Mouse (Mus musculus): ENCODE measurements around the gene Tprg. TPM values are rescaled to one million over a fixed set of nuclear protein-coding genes. Genes with fewer than 3 reads are reported as not detected.

The Tprg gene
- polyA plus RNA-seq, 1 experiment from 2014 or later = not detected

DNA sequence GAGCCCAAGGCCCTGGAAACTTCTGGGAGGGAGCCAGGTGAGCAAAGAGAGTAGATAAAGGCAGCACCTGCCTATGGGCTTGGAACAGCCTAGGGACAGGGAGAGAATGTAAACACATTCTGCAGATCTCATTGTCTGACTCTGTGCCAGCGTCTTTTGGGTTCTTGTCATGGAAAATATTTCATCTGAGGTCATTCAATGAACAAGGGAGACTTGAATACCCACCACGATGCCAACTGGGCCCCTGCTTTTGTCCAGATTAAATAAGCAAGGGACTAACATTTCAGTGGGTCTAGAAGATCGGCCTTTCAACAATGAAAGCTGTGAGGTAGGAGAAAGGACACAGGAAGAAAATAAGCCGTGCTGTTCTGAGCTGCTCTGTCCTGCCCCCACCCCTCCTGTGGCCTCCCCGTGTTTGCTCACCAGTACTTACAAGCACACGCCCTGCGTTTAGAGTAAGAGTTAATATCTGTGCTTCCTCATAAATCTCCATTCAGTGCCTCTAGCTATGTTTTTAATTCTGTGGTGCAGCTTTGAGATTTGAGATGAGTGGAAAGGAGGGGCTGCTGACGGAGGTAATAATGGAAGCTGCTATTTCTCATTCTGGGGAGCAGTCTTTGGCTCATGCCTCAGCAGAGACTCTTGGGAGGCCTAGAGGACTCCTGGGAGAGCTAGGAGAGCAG lies 120.7 kb downstream of the Tprg start:
- Histone ChIP-seq H3K27me3 (ENCODE audit: control insufficient read depth, insufficient read depth, low read length) (no peaks in the 10 kb centered on the region), H3K4me2 (no peak overlapping the region), H3K36me3 (ENCODE audit: control insufficient read depth, insufficient read depth, low read length) (no peaks in the 10 kb centered on the region), H3K4me3 (ENCODE audit: low read depth, low read length) (no peak overlapping the region), H3K27ac (ENCODE audit: low read depth, low read length) (no peak overlapping the region), H3K9ac (ENCODE audit: low read depth, low read length) (no peak overlapping the region), H3K4me1 (ENCODE audit: control insufficient read depth, insufficient read depth, low read length) (0 out of 2 replicates have a peak, but pooled peaks cover 3% of the 10 kb centered on the region), H3K9me3 (replicated peaks; ENCODE audit: control insufficient read depth, low read length) (no peaks in the 10 kb centered on the region)
- ATAC-seq (replicated peaks; ENCODE audit: insufficient number of reproducible peaks, low FRiP score, low TSS enrichment) = no peak
- 56% methylated on average over 8 of the region's 8 CpGs for WGBS (ENCODE audit: insufficient replicate concordance)

DNA sequence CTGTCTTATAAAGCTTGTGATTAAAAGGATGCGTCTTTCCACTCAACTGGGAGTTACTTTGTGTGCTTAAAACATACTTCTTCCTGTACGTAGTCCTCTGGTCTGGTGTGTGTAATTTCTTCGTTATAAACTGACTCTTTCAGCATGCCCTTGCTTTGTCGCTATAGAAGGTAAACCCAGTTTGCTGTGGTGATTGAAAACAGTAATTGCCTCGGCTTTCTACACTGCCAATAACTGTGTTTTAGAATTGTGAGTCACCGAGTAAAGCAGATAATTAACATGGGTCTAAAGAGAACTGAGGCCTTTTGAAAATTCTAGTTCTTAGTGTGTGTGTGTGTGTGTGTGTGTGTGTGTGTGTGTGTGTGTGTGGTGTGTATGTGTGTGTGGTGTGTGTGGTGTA lies 121.4 kb downstream of the Tprg start:
- ATAC-seq (replicated peaks; ENCODE audit: insufficient number of reproducible peaks, low FRiP score, low TSS enrichment) = no peak
- Histone ChIP-seq H3K27ac (ENCODE audit: low read depth, low read length) (no peak overlapping the region), H3K4me1 (ENCODE audit: control insufficient read depth, insufficient read depth, low read length) (0 out of 2 replicates have a peak, but pooled peaks cover 3% of the 10 kb centered on the region), H3K27me3 (ENCODE audit: control insufficient read depth, insufficient read depth, low read length) (no peaks in the 10 kb centered on the region), H3K4me2 (no peak overlapping the region), H3K4me3 (ENCODE audit: low read depth, low read length) (no peak overlapping the region), H3K36me3 (ENCODE audit: control insufficient read depth, insufficient read depth, low read length) (no peaks in the 10 kb centered on the region), H3K9me3 (replicated peaks; ENCODE audit: control insufficient read depth, low read length) (no peaks in the 10 kb centered on the region), H3K9ac (ENCODE audit: low read depth, low read length) (no peak overlapping the region)
- 80% methylated on average over 6 of the region's 6 CpGs for WGBS (ENCODE audit: insufficient replicate concordance)

DNA sequence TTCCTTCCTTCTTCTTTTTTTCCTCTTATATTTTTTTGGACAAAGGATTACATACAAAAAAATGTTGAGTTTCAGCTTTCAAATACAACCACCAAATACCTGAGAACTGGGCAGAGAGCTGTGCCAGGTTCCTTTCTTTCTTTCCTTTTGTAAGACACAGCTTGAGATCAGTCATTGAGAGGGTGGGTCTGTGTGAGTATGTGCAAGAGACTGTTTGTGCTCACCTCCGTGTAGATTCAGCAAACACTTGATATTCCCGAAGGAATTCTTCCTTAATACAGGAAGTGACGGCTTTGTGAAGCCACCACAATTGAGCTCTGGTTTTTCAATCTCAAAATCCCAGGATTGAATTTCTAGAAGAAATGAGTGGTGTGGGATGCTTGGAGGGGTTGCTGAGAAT lies 124.7 kb downstream of the Tprg start:
- no peak overlapping the region for H3K4me2 ChIP-seq
- ATAC-seq (replicated peaks; ENCODE audit: insufficient number of reproducible peaks, low FRiP score, low TSS enrichment) = no peak
- H3K9ac ChIP-seq (ENCODE audit: low read depth, low read length) = no peak overlapping the region
- no peaks in the 10 kb centered on the region for H3K36me3 ChIP-seq (ENCODE audit: control insufficient read depth, insufficient read depth, low read length)
- H3K9me3 ChIP-seq (replicated peaks; ENCODE audit: control insufficient read depth, low read length) = no peaks in the 10 kb centered on the region
- no peaks in the 10 kb centered on the region for H3K27me3 ChIP-seq (ENCODE audit: control insufficient read depth, insufficient read depth, low read length)
- H3K27ac ChIP-seq (ENCODE audit: low read depth, low read length) = no peak overlapping the region
- H3K4me1 ChIP-seq (ENCODE audit: control insufficient read depth, insufficient read depth, low read length) = 0 out of 2 replicates have a peak, but pooled peaks cover 3% of the 10 kb centered on the region
- H3K4me3 ChIP-seq (ENCODE audit: low read depth, low read length) = no peak overlapping the region
- WGBS (ENCODE audit: insufficient replicate concordance) = 72% methylated on average over 3 of the region's 3 CpGs

DNA sequence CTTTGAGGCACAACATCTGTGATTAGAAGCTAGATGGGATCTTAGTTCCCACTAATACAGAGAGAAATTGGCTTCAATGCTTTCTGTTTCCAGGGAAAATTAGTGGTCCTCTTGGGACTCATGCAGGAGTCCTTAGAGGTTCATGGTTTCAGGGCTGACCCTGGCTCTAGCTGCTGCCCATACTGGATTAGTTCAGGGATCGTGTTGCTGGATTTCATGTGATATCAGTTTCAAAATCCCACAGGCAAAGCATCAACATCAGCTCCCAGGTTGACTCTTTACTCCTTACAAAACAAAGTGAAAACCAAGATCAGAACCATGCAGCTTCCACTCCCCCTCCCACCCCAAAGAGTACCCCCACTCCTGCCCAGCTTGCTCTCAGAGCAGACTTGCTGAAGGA lies 127.3 kb downstream of the Tprg start:
- Histone ChIP-seq H3K9ac (ENCODE audit: low read depth, low read length) (no peak overlapping the region), H3K27me3 (ENCODE audit: control insufficient read depth, insufficient read depth, low read length) (no peaks in the 10 kb centered on the region), H3K27ac (ENCODE audit: low read depth, low read length) (no peak overlapping the region), H3K9me3 (replicated peaks; ENCODE audit: control insufficient read depth, low read length) (no peaks in the 10 kb centered on the region), H3K4me1 (ENCODE audit: control insufficient read depth, insufficient read depth, low read length) (no peaks in the 10 kb centered on the region), H3K36me3 (ENCODE audit: control insufficient read depth, insufficient read depth, low read length) (no peaks in the 10 kb centered on the region), H3K4me3 (ENCODE audit: low read depth, low read length) (no peak overlapping the region), H3K4me2 (no peak overlapping the region)
- ATAC-seq (replicated peaks; ENCODE audit: insufficient number of reproducible peaks, low FRiP score, low TSS enrichment) = no peak
- 45% methylated on average over 1 of the region's 1 CpGs for WGBS (ENCODE audit: insufficient replicate concordance)

DNA sequence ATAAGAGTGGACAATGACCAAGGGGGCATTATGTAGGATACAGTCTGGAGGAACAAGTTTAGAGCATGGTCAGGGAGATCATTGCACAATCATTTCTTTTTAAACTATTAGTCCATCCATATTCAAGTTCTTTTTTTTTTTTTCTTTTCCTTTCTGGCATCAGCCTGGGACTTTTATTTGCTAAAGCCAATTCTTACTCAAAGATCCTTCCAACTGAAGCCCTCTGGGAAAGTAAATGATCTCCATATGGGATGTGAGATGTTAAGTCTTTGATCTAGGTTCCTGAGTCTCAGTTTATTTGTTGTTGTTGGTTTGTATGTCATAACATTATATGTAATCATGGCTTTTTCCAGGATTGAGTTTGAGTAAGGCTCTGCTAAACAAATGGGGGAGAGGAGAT lies 128.6 kb downstream of the Tprg start:
- Histone ChIP-seq H3K27ac (ENCODE audit: low read depth, low read length) (no peak overlapping the region), H3K9me3 (replicated peaks; ENCODE audit: control insufficient read depth, low read length) (no peaks in the 10 kb centered on the region), H3K9ac (ENCODE audit: low read depth, low read length) (no peak overlapping the region), H3K4me1 (ENCODE audit: control insufficient read depth, insufficient read depth, low read length) (no peaks in the 10 kb centered on the region), H3K27me3 (ENCODE audit: control insufficient read depth, insufficient read depth, low read length) (no peaks in the 10 kb centered on the region), H3K36me3 (ENCODE audit: control insufficient read depth, insufficient read depth, low read length) (no peaks in the 10 kb centered on the region), H3K4me3 (ENCODE audit: low read depth, low read length) (no peak overlapping the region), H3K4me2 (no peak overlapping the region)
- no peak for ATAC-seq (replicated peaks; ENCODE audit: insufficient number of reproducible peaks, low FRiP score, low TSS enrichment)

DNA sequence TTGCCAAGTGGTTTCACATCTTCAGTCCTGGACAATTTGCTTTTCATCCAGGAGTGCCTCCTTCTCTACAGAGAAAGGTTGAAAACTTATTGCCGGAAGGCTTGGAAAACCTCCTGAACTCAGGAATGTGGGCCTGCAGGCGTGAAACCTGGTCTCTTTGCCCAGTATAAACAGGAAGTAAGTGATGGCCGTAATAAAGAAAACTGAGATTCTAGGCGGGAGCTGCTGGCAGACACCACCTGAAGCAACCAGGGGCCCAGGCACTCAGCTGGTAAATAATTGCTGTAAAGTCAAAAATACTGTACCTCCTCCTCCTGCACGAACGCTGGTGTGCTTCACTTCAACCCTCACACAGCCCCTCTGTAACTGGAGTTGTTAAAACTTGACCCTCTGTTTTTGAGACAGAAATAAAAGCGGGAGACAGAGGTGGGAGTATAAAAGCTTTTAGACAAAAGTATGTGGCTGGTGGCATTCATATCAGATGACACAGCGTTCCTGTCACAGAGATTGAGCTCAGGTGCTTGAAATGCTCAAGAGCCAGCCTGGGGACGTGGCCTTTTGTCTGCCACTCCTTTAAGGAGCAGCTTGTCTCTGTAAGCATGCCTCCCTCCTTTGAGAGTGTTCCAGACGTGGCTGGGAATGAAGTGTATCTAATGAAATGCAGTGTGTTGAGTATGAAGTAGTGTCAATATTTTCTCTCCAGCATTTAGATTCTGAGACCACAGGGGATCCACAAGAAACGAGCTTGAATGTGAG lies 131.4 kb downstream of the Tprg start:
- no peaks in the 10 kb centered on the region for H3K9me3 ChIP-seq (replicated peaks; ENCODE audit: control insufficient read depth, low read length)
- no peak overlapping the region for H3K4me2 ChIP-seq
- WGBS (ENCODE audit: insufficient replicate concordance) = 41% methylated on average over 11 of the region's 11 CpGs
- no peak overlapping the region for H3K27ac ChIP-seq (ENCODE audit: low read depth, low read length)
- H3K4me3 ChIP-seq (ENCODE audit: low read depth, low read length) = no peak overlapping the region
- H3K4me1 ChIP-seq (ENCODE audit: control insufficient read depth, insufficient read depth, low read length) = no peaks in the 10 kb centered on the region
- no peaks in the 10 kb centered on the region for H3K36me3 ChIP-seq (ENCODE audit: control insufficient read depth, insufficient read depth, low read length)
- H3K9ac ChIP-seq (ENCODE audit: low read depth, low read length) = no peak overlapping the region
- ATAC-seq (replicated peaks; ENCODE audit: insufficient number of reproducible peaks, low FRiP score, low TSS enrichment) = no peak
- H3K27me3 ChIP-seq (ENCODE audit: control insufficient read depth, insufficient read depth, low read length) = no peaks in the 10 kb centered on the region

DNA sequence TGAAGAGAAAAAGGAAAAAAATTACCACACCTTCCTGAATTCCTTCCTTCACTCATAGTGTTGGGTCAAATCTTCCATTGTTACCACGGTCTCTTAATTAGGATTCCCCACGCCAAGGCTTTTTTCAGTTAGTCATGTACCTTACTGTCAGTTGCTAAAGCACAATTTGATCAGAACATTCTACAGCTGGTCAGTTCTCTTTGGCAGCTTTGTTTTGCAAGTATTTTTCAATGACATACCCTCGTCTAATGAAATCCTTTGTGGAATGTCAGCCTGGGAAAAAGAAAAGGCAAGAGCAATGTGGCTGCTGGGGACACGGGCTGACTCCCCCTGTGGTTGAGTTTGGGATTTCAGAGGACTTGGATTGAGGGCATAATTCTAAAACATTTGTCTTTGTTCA lies 136.4 kb downstream of the Tprg start:
- 65% methylated on average over 4 of the region's 4 CpGs for WGBS (ENCODE audit: insufficient replicate concordance)
- no peak overlapping the region for H3K27ac ChIP-seq (ENCODE audit: low read depth, low read length)
- no peaks in the 10 kb centered on the region for H3K27me3 ChIP-seq (ENCODE audit: control insufficient read depth, insufficient read depth, low read length)
- no peak overlapping the region for H3K9ac ChIP-seq (ENCODE audit: low read depth, low read length)
- H3K9me3 ChIP-seq (replicated peaks; ENCODE audit: control insufficient read depth, low read length) = no peaks in the 10 kb centered on the region
- H3K4me2 ChIP-seq = no peak overlapping the region
- no peaks in the 10 kb centered on the region for H3K36me3 ChIP-seq (ENCODE audit: control insufficient read depth, insufficient read depth, low read length)
- no peak overlapping the region for H3K4me3 ChIP-seq (ENCODE audit: low read depth, low read length)
- H3K4me1 ChIP-seq (ENCODE audit: control insufficient read depth, insufficient read depth, low read length) = no peaks in the 10 kb centered on the region
- ATAC-seq (replicated peaks; ENCODE audit: insufficient number of reproducible peaks, low FRiP score, low TSS enrichment) = no peak

DNA sequence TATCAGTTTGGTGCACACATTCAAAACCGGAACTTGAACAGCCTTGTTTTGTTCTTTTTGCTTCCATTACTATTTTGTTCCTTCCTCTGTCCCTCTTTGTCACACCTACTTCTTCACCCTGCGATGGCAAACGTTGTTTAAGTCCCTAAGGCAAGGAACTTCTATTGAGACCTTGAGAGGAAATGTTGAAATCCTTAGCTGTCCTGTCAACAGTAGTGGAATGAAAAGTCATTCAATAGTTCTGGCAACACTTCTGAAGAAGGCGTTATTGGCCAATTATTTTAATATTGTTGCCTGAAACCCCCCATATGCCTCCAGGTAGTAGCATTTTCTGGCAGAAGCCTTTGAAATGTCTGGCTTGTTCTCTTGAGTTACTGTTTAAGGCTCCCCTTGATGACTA lies 137.4 kb downstream of the Tprg start:
- Histone ChIP-seq H3K9ac (ENCODE audit: low read depth, low read length) (no peak overlapping the region), H3K36me3 (ENCODE audit: control insufficient read depth, insufficient read depth, low read length) (no peaks in the 10 kb centered on the region), H3K4me1 (ENCODE audit: control insufficient read depth, insufficient read depth, low read length) (no peaks in the 10 kb centered on the region), H3K4me3 (ENCODE audit: low read depth, low read length) (no peak overlapping the region), H3K27me3 (ENCODE audit: control insufficient read depth, insufficient read depth, low read length) (no peaks in the 10 kb centered on the region), H3K4me2 (no peak overlapping the region), H3K27ac (ENCODE audit: low read depth, low read length) (no peak overlapping the region), H3K9me3 (replicated peaks; ENCODE audit: control insufficient read depth, low read length) (no peaks in the 10 kb centered on the region)
- no peak for ATAC-seq (replicated peaks; ENCODE audit: insufficient number of reproducible peaks, low FRiP score, low TSS enrichment)
- 81% methylated on average over 4 of the region's 4 CpGs for WGBS (ENCODE audit: insufficient replicate concordance)

DNA sequence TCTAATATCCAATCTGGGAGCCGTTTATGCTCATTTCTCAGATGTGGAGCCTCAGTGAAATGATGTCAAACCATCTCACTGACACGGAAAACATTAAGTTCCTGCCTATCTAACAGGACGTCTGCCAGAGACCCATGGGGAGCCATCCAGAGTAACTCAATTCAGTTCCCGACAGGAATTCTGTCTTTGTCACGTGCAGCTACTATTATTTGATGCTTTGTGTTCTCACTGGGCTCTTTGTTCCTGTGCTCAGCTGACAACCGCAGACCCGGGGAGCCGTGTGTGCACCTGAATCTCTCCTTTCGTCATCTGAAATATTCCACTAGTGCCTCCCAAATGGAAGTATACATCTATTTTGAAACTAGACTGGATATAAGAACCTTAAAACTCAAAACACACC lies 138.3 kb downstream of the Tprg start:
- H3K27me3 ChIP-seq (ENCODE audit: control insufficient read depth, insufficient read depth, low read length) = no peaks in the 10 kb centered on the region
- no peaks in the 10 kb centered on the region for H3K4me1 ChIP-seq (ENCODE audit: control insufficient read depth, insufficient read depth, low read length)
- ATAC-seq (replicated peaks; ENCODE audit: insufficient number of reproducible peaks, low FRiP score, low TSS enrichment) = no peak
- no peak overlapping the region for H3K4me3 ChIP-seq (ENCODE audit: low read depth, low read length)
- 64% methylated on average over 9 of the region's 9 CpGs for WGBS (ENCODE audit: insufficient replicate concordance)
- H3K27ac ChIP-seq (ENCODE audit: low read depth, low read length) = no peak overlapping the region
- no peaks in the 10 kb centered on the region for H3K9me3 ChIP-seq (replicated peaks; ENCODE audit: control insufficient read depth, low read length)
- H3K9ac ChIP-seq (ENCODE audit: low read depth, low read length) = no peak overlapping the region
- no peak overlapping the region for H3K4me2 ChIP-seq
- no peaks in the 10 kb centered on the region for H3K36me3 ChIP-seq (ENCODE audit: control insufficient read depth, insufficient read depth, low read length)

Measured in heart, embryonic 11.5 days (tissue).